8 mouse cellular contexts compared by ENCODE assay signal in the genomic region with DNA sequence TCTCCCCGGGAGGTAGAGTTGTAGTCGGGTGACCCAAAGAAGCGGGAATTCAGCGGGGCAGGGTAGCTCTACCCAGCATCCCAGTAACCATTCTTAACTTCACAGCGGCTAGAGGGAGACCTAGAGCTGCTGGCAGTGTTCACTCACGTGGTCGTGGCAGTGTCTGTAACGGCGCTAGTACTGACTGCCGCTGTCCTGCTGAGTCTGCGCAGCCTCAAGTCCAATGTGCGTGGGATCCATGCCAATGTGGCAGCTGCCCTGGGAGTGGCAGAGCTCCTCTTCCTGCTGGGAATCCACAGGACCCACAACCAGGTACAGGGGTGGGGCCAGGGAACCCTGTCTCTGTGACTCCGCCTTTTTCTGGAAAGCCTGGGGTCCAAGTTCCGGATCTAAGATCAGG. TPM values are rescaled to one million over a fixed set of nuclear protein-coding genes. Genes with fewer than 3 reads are reported as not detected.
A peak's percentile ranks its signal among the peaks of the same experiment; 100 is the strongest.
DNase-seq lines count a peak whose midpoint lies in the region; ATAC-seq lines count a peak whose summit lies in the region.
"Had no signal": no experiment of that assay in that cellular context is flagged by ENCODE, and none has a peak within 500 bp of the region (broad histone marks: within the 10 kb centered on the region; RNA-seq: fewer than 3 reads in every experiment).

No protein-coding gene starts in this region.

- no peaks in the 10 kb centered on the region for H3K36me3 ChIP-seq in intestine, embryonic 16.5 days (ENCODE audit: control insufficient read depth, insufficient read depth, low read length)

- DNase-seq in adrenal gland, postnatal 25 days, result peak; percentile 50
- peak; percentile 90 to 92 for DNase-seq in cerebellum, postnatal 25 days
- DNase-seq in gastrocnemius, postnatal 14 days, result peak; percentile 70
- DNase-seq in left cerebral cortex, postnatal 4 days, result peak; percentile 89
- DNase-seq in mesoderm, embryonic 11.5 days (ENCODE audit: low read depth, low spot score), result peak; percentile 14
- DNase-seq in urinary bladder, postnatal 10 days (ENCODE audit: low spot score), result no peak

- intact Hi-C loops in gastrocnemius, postnatal 14 days (cut with DNase I; ENCODE audit: low total_unique reads), result no loop called here
- intact Hi-C loops in left cerebral cortex, postnatal 4 days (cut with DNase I), result no loop called here

- H3K4me2 ChIP-seq in intestine, embryonic 16.5 days (ENCODE audit: low read depth, low read length), result peak overlapping the region; percentile 29; the same call in 1 of the 2 replicates

- H3K9ac ChIP-seq in intestine, embryonic 16.5 days (ENCODE audit: low read depth, low read length), result no peak overlapping the region

- peak; percentile 66 for ATAC-seq in intestine, embryonic 16.5 days

- no peaks in the 10 kb centered on the region for H3K4me1 ChIP-seq in intestine, embryonic 16.5 days (ENCODE audit: control insufficient read depth, insufficient read depth, low read length)

- no peak overlapping the region for H3K4me3 ChIP-seq in intestine, embryonic 16.5 days (ENCODE audit: low read length)
- H3K4me3 ChIP-seq: erythroblast, embryonic 14.5 days had no signal

- 13% methylated on average over 14 of the region's 14 CpGs for WGBS in intestine, embryonic 16.5 days

- no peak overlapping the region for H3K27ac ChIP-seq in intestine, embryonic 16.5 days (ENCODE audit: low read length)

- H3K9me3 ChIP-seq in intestine, embryonic 16.5 days (ENCODE audit: control insufficient read depth, low read length), result no peaks in the 10 kb centered on the region

- H3K27me3 ChIP-seq in intestine, embryonic 16.5 days (replicated peaks; ENCODE audit: control insufficient read depth, insufficient read depth, low read length), result peaks cover 8% of the 10 kb centered on the region; the same call in 1 of the 2 replicates

RNA-seq across cellular contexts. Expression of a gene that starts 10.1 kb away (rescaled TPM):
- 10.3 and 16.4 TPM in 2 replicates for total RNA-seq in adrenal gland, postnatal 25 days (2021)
- total RNA-seq in gastrocnemius, postnatal 14 days (2021), result 10 to 100 TPM; 13.0 to 13.8 TPM
- 75.9 and 94.2 TPM in 2 replicates for polyA plus RNA-seq in intestine, embryonic 16.5 days (2015; fragmentation: Nextera tagmentation; extraction: Ambion mirVana)
- total RNA-seq in left cerebral cortex, postnatal 4 days (2021), result 10 to 100 TPM; 22.8 to 27.4 TPM

RNA-seq across cellular contexts. Expression of a gene that starts 16.9 kb away (rescaled TPM):
- total RNA-seq in adrenal gland, postnatal 25 days (2021), result 4.2 and 5.5 TPM in 2 replicates
- under 1 TPM; 0.18 to 0.24 TPM for total RNA-seq in gastrocnemius, postnatal 14 days (2021)
- 0.47 and 0.61 TPM in 2 replicates for polyA plus RNA-seq in intestine, embryonic 16.5 days (2015; fragmentation: Nextera tagmentation; extraction: Ambion mirVana)
- total RNA-seq in left cerebral cortex, postnatal 4 days (2021), result 100 to 1,000 TPM; 103 to 112 TPM

RNA-seq across cellular contexts. Expression of a gene that starts 34.8 kb away (rescaled TPM):
- 7.3 and 10.6 TPM in 2 replicates for total RNA-seq in adrenal gland, postnatal 25 days (2021)
- total RNA-seq in gastrocnemius, postnatal 14 days (2021), result 1 to 10 TPM; 3.5 to 4.5 TPM
- polyA plus RNA-seq in intestine, embryonic 16.5 days (2015; fragmentation: Nextera tagmentation; extraction: Ambion mirVana), result 11.3 and 14.5 TPM in 2 replicates
- total RNA-seq in left cerebral cortex, postnatal 4 days (2021), result 10 to 100 TPM; 28.9 to 35.9 TPM

RNA-seq across cellular contexts. Expression of a gene that starts 59.4 kb away (rescaled TPM):
- total RNA-seq in adrenal gland, postnatal 25 days (2021), result 79.3 and 92.7 TPM in 2 replicates
- total RNA-seq in gastrocnemius, postnatal 14 days (2021), result 10 to 100 TPM; 24.3 to 24.4 TPM
- polyA plus RNA-seq in intestine, embryonic 16.5 days (2015; fragmentation: Nextera tagmentation; extraction: Ambion mirVana), result 57.2 and 59.4 TPM in 2 replicates
- total RNA-seq in left cerebral cortex, postnatal 4 days (2021), result 100 to 1,000 TPM; 188 to 206 TPM

Comparison
In these comparisons a context has a peak if more than half of its experiments do, and no peak if none do; other contexts are left out.
1. RNA of a gene that starts 16.9 kb away (total RNA-seq): 103 to 112 TPM in left cerebral cortex, postnatal 4 days; 4.2 to 5.5 TPM in adrenal gland, postnatal 25 days and 0.18 to 0.24 TPM in gastrocnemius, postnatal 14 days; every median in the first group is over 10 times any median in the second.